Mouse (Mus musculus) gastrocnemius, adult 2 months (tissue): ENCODE results near the gene Psmg3. TPM values are rescaled to one million over a fixed set of nuclear protein-coding genes. Genes with fewer than 3 reads are reported as not detected.

Experiments used
- DNase-seq: peaks from one replicate; pipeline ENCODE4 v3.0.0; 2022
- H3K27ac ChIP-seq: fragments of 200-600 bp; 2 replicates; pipeline ENCODE4 v1.8.1; 2022; ENCODE audit warnings: mild to moderate bottlenecking
- H3K4me3 ChIP-seq: fragments of 200-600 bp; 2 replicates; pipeline ENCODE4 v1.8.1; 2022; ENCODE audit warnings: mild to moderate bottlenecking, moderate library complexity
- CTCF ChIP-seq: fragments of 200-600 bp; IDR thresholded peaks from 2 replicates; pipeline ENCODE4 v1.8.1; 2022; ENCODE audit warnings: antibody characterized with exemption, mild to moderate bottlenecking, moderate library complexity
- intact Hi-C: fragments of 180-260 bp; cut with DNase I; formaldehyde crosslinking; loops from one replicate; pipeline ENCODE4 v1.15.1; 2025
- long read RNA-seq, 2 experiments: library from polyadenylated mRNA; stranded (forward); transcript quantifications; one replicate each; pipeline ENCODE4 v2.0.0; 2021
- total RNA-seq, 2 experiments: library from RNA; stranded (reverse); gene quantifications; 2 replicates each; pipeline ENCODE4 v1.2.3; 2021

Psmg3 gene
- 10 to 100 TPM in 1 of 2 experiments, 1 to 10 TPM in 1; 7.7 to 10.6 TPM for total RNA-seq
- long read RNA-seq, experiment 1, transcript Psmg3-201 (3 exons, 883 nt) = major isoform, 9 of 9 reads
- long read RNA-seq, experiment 1, partial matches to known transcripts = 0 of 9 reads
- long read RNA-seq, experiment 1, other reads (novel, unspliced or antisense) = 0 of 9 reads
- long read RNA-seq, experiment 2, partial matches to known transcripts = 0 of 4 reads
- long read RNA-seq, experiment 2, other reads (novel, unspliced or antisense) = 0 of 4 reads

DNA sequence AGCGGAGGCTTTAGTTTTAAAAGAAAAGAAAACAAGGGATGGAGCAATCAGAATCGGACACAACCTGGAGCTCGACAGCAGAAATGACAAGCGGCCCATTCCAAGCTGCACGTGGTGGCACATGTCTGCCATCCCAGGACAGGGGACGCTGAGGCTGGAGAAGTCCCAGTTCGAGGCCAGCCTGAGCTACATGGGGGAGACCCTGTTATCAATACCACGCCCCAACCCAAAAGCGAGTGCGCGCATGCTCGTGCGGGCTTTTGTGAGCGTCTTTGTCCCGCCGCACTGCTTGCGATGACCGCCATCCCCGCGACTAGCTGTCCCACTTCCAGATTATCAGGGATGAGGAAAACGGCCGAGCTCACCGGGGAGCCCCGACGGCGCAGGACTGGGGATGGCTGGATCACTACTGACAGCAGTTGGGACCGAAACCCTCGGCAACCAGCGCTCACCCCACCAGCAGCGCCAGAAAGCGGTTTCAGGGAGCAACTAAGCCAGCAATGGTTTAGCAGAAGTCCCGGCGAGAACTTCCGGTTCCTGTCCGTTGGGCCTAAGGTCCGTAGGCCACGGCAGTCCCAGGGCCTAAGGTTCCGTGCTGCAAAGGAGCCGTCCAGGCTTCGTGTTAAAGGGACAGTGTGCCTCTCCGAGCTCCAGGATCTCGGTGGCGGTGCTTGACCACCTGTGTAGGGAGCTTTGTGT, at the start of gene Psmg3, which contains the start of gene Gm26938:
Gene Psmg3, minus strand, starts transcription at position 529 of the 699 bp plus-strand sequence.
Gene Gm26938, minus strand, starts transcription at position 51 of the 699 bp plus-strand sequence.
- Histone ChIP-seq H3K4me3 (peak within 1 kb of the TSS; percentile 84), H3K27ac (peak within 1 kb of the TSS; percentile 94)
- peak; percentile 90 for DNase-seq
- TF ChIP-seq CTCF = no peak; the same call in 1 of the 2 replicates
- intact Hi-C loops = loop anchor here (2.0 kb wide), 1 partner anchor 52 kb away; the partner anchor contains the start of gene Ints1

DNA sequence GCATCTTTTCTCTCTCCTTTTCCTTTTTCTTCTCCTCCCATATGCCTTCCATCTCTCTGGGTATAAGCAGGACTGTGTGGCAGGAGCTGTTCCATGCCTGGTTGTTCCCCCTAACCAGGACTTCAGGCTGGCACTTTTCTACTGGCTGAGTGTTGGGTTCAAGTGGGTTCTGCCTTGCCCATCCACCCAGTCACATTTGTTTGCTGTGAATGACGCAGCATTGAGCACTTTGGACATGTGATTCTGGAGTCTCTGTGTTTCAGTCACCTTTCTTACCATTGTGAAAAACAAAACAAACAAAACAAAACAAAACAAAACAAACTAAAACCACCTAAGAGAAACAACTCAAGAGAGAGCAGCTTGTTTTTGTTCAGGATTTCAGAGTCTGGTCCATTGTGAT, 44.8 kb upstream of the Psmg3 start:
- intact Hi-C loops = no loop called here
- H3K27ac ChIP-seq = no peak overlapping the region

DNA sequence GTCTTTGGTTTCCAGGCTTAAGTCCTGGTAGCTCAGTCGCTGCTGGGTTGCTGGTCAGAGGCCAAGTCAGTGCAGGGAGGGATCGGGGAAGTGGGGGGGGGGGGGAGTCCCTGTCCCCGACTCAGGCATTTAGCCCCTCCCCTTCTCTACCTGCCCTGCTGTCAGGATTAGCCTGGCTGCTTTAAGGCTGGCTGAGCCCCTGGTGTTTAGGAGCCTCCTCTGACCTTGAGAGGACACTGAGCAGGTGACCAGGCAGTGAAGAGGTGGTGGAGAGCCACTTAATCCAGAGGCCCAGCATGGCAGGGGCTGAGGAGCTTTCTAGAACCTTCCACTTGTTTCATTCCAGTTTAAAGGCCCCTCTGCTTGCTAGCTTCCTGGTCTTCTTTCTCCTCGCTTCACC, 44.2 kb upstream of the Psmg3 start:
- TF ChIP-seq CTCF = no peak
- H3K27ac ChIP-seq = no peak overlapping the region
- intact Hi-C loops = no loop called here
- DNase-seq = no peak
- H3K4me3 ChIP-seq = no peak overlapping the region

More for the DNA sequence above, 44.8 kb upstream of the Psmg3 start:
- no peak for TF ChIP-seq CTCF
- no peak overlapping the region for H3K4me3 ChIP-seq
- DNase-seq = no peak

DNA sequence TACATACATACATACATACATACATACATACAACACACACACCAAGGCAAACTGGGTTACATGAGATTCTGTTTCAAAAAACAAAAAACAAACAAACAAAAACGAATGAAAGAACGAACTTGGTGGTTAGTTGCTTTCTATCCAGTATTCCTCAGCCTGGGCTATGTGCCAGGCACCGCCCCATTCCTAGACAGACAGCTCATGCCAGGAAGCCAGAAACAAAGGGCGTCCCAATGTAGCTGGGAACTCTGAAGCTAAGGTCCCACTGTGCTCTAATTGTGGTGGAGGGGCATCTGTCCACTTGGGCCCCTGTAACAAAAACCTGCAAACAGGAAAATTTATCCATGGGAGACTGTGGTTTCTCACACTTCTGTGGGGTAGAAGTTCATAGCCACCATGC, 36.1 kb upstream of the Psmg3 start:
- H3K27ac ChIP-seq = no peak overlapping the region
- intact Hi-C loops = no loop called here
- peak; percentile 41 for DNase-seq
- H3K4me3 ChIP-seq = no peak overlapping the region
- no peak for TF ChIP-seq CTCF

DNA sequence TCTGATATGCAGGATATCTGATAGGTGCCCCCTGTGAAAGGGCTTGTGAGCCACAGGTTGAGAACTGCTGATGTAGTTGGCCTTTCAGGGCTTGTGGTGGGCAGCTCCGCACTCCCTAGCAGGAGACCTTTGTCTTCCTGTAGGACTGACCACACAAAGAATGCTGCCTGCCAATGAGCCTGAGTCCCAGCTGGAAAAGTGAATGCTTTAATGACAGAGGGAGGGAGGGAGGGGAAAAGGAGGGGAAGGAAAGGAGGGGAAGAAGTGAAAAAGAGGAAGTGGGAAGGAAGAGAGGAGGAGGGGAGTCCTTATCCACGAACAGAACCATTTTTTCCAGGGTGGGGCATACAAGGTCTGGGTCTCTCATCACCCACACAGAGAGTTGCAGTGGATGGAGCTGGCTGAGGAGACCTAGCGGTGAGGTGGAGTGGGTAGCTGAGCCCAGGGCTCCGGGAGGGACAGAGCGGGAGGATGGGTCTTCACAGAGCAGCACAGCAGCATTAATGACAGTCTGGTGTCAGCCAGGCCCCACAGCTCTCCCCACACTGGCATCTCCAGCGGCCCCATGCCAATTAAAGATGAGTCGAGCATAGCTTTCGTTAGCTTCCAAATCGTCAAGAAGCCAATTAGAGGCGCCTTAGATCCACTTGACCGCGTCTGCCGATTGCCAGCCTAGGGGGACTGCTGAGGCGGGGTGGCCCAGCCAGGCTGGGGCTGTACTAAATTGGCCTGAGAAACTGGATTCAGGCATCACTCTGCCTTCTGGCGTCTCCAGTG, 33.8 kb upstream of the Psmg3 start:
- Histone ChIP-seq H3K4me3 (no peak overlapping the region), H3K27ac (no peak overlapping the region)
- DNase-seq = no peak
- intact Hi-C loops = no loop called here
- TF ChIP-seq CTCF = no peak

DNA sequence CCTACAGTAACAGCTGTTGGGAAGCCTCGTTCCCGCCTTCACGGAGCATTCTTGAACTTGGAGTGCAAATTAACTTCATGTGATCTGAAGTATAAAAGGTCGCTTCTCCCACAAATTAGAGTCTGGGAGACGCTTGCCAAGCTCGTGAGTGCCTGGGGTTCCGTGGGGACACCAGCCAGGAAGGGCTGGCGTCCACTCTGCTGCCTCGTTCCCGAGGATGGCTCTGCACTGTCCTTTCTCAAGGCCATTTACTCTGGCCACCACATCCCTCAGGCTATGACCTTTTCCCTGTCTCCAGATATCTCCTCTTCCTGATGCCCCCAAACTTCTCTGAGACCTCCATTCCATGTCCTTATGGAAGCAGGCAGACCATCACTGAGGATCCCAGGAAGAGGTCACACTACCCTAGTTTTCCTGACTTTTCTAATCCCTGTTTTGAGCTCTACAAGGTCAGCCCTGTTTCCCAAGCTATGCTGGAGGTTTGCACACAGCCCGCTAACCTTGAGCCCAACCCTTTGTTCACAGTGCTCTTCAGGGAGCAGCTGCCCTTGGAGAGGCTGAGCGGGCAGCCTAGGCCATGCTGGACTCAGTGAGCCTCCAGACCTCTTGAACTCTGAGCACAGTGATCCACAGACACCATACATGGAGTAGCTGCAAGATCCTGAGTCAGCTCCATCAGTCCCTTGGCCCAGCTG, 23.1 kb upstream of the Psmg3 start:
- H3K4me3 ChIP-seq = no peak overlapping the region
- no peak overlapping the region for H3K27ac ChIP-seq
- intact Hi-C loops = no loop called here
- no peak for TF ChIP-seq CTCF
- DNase-seq = no peak

DNA sequence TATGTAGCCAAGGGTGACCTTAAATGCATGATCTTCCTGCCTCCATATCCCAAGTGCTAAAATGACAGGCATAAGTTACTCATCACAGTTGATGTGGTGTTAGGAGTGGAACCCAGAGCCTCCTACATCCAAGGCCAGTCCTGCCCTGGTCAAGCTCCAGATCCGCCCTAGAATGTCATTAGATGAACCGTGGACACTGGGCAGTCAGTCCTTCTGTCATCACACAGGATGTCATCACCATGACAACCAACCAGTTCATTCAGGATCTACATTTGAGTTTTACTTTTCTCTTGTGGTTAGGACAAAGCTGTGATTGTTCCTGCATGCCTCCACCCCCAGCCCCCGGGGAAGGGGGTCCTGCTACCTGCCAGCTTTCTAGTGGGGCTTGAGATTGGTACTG, 12.5 kb upstream of the Psmg3 start:
- DNase-seq = no peak
- no peak overlapping the region for H3K4me3 ChIP-seq
- no peak for TF ChIP-seq CTCF

DNA sequence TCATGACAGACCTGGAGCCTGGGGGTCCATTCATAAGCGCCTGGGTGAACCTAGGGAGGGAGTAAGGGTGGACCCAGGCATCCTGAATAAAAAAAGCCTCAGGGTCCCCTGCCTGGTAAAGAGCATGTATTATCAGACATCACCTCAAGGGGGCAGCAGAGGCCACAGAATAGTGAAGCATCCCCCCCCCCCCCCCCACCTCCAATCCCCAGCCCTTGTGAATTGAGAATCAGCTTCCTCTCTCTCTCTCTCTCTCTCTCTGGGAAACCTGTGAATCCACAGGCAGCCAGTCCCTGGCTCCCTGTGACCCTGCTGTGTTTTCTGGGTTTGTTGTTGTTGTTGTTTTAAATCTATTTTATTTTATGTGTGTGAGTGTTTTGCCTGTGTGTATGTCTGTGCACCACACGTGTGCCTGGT, 11.8 kb upstream of the Psmg3 start:
- no peak overlapping the region for H3K27ac ChIP-seq
- peak; percentile 68 for TF ChIP-seq CTCF

More for the DNA sequence above, 12.5 kb upstream of the Psmg3 start:
- intact Hi-C loops = loop anchor here (2.0 to 10.0 kb wide), 5 partner anchors 302 to 698 kb away; partner anchors contain the start of gene Eif3b
- no peak overlapping the region for H3K27ac ChIP-seq

DNA sequence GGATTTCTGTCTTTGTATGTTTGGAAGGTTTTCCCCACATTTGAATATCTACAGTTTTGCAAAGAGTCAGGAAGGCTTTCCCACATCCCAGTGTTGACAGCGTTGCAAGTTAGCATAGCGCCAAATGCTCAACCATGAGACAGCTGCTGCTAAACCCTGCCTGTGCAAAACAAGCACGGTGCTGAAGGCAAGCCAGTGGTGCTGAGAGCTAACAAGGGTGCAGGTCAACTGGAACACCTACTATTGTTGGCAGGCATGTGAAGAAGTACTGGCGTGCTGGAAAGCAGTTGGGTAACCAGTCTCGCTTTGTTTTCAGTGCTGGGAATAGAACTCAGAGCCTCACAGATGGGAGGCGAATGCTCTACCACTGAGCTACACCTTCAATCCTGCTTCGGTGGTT, 9.0 kb upstream of the Psmg3 start:
- Histone ChIP-seq H3K27ac (no peak overlapping the region), H3K4me3 (no peak overlapping the region)
- no peak for TF ChIP-seq CTCF
- no peak for DNase-seq
- intact Hi-C loops = loop anchor here (5.0 to 10.0 kb wide), 3 partner anchors 502 to 702 kb away; partner anchors contain the start of gene Eif3b

More for the DNA sequence above, 11.8 kb upstream of the Psmg3 start:
- intact Hi-C loops = loop anchor here (2.0 to 10.0 kb wide), 5 partner anchors 302 to 699 kb away; partner anchors contain the start of gene Eif3b
- no peak overlapping the region for H3K4me3 ChIP-seq
- peak; percentile 63 for DNase-seq

DNA sequence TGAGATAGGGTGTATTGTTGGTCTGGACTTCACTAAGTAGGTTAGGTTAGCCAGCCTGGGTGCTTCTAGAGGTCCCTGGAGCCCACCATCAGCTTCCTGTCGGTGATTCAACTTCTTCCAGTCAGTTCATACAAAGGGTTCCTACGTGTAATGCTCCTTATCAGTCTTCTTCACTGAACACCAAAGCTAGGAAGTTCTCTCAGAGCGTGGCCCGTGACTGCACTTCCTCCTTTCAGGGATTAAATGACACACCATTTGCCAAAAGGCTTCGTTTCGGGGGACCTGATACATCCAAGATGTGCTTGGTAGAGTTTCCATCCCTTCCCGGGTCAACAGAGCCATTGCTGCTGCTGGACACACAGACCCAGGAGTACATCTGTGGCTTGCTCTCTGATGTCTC, 5.4 kb upstream of the Psmg3 start:
- no peak for DNase-seq
- intact Hi-C loops = loop anchor here (10.0 kb wide), 1 partner anchor 583 kb away; the partner anchor contains the start of gene Eif3b

DNA sequence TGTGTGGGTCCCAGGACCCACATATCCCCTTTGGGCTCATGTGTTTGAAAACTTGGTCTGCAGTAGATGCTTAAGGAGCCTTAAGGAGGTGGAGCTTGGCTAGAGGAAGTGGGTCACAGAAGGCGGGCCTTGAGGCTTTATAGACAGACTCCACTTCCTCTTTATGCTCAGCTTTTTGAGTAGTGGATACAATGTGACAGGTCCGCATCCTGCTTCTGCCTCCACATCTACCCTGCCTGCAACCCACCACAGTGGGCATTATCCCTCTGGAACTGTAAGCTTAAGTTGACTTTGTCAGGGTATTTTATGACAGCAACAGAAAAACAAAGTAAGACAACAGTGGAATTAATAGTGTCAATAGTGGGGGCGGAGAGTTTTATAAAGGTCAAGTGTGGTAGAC, 4.0 kb upstream of the Psmg3 start:
- Histone ChIP-seq H3K27ac (no peak overlapping the region), H3K4me3 (no peak overlapping the region)
- no peak for DNase-seq
- intact Hi-C loops = loop anchor here (10.0 kb wide), 1 partner anchor 584 kb away; the partner anchor contains the start of gene Eif3b
- no peak for TF ChIP-seq CTCF

More for the DNA sequence above, 5.4 kb upstream of the Psmg3 start:
- TF ChIP-seq CTCF = no peak
- Histone ChIP-seq H3K27ac (no peak overlapping the region), H3K4me3 (no peak overlapping the region)

DNA sequence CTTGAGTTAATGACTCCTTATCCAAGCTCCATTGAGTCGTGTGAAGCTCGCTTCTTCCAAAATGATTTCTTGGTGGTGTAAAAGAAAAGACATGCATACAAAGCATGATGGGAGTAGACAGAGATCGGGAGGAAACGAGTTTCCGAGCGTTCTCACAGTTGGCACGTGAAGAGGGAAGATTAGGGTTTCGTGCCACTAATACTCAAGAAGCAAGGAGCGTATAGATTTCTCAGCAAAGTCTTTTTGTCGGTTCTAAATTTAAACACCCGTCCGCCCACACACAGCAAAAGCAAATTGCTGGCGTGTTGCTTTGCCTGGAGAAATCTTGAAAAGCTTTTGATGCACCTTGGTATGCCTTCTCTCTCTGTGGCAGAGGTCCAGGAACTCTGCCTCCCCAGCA, 2.7 kb upstream of the Psmg3 start:
- Histone ChIP-seq H3K4me3 (no peak overlapping the region), H3K27ac (no peak overlapping the region)
- intact Hi-C loops = no loop called here
- no peak for DNase-seq
- TF ChIP-seq CTCF = no peak
